Mouse (Mus musculus): ENCODE measurements around the gene Gusb. TPM values are rescaled to one million over a fixed set of nuclear protein-coding genes. Genes with fewer than 3 reads are reported as not detected.
"Not testable (repeated sequence)": the region's sequence is repeated elsewhere in the genome, so short reads cannot be mapped to it uniquely, and the experiment has no call there.

Gene Gusb
- polyA plus RNA-seq, 1 experiment from 2014 or later, result 31.9 TPM

- Histone ChIP-seq H3K27ac (replicated peaks) (no peak overlapping the region), H3K4me2 (no peak overlapping the region), H3K9ac (no peak overlapping the region), H3K27me3 (no peaks in the 10 kb centered on the region), H3K36me3 (peaks cover 52% of the 10 kb centered on the region), H3K9me3 (no peaks in the 10 kb centered on the region), H3K4me1 (replicated peaks) (no peaks in the 10 kb centered on the region), H3K4me3 (no peak overlapping the region)
- 92% methylated on average over 4 of the region's 4 CpGs for WGBS
- no peak for ATAC-seq (ENCODE audit: low FRiP score, low read depth)
Observed at GRCm38 (mm10) chr5:130040797-130041196, 37.9 kb upstream of the Gusb start.

GRCm38 (mm10) chr5:130037752-130038455, 35.1 kb upstream of the Gusb start:
- Histone ChIP-seq H3K4me3 (no peak overlapping the region), H3K9me3 (no peaks in the 10 kb centered on the region), H3K4me2 (no peak overlapping the region), H3K27me3 (no peaks in the 10 kb centered on the region), H3K4me1 (replicated peaks) (no peaks in the 10 kb centered on the region), H3K9ac (no peak overlapping the region), H3K36me3 (peaks cover 46% of the 10 kb centered on the region), H3K27ac (replicated peaks) (no peak overlapping the region)
- WGBS, result 68% methylated on average over 19 of the region's 19 CpGs
- ATAC-seq (ENCODE audit: low FRiP score, low read depth), result no peak

GRCm38 (mm10) chr5:130036300-130036699, 33.5 kb upstream of the Gusb start:
- H3K36me3 ChIP-seq, result peaks cover 30% of the 10 kb centered on the region
- H3K4me3 ChIP-seq; H3K27ac ChIP-seq (replicated peaks); ATAC-seq (ENCODE audit: low FRiP score, low read depth); H3K27me3 ChIP-seq; H3K9me3 ChIP-seq; H3K4me2 ChIP-seq; H3K9ac ChIP-seq; H3K4me1 ChIP-seq (replicated peaks): not testable (repeated sequence)
- 73% methylated on average over 2 of the region's 2 CpGs for WGBS

- H3K27ac ChIP-seq (replicated peaks), result no peak overlapping the region
- H3K36me3 ChIP-seq, result peaks cover 12% of the 10 kb centered on the region; the same call in 1 of the 2 replicates
- no peaks in the 10 kb centered on the region for H3K27me3 ChIP-seq
- ATAC-seq (ENCODE audit: low FRiP score, low read depth), result no peak
- 87% methylated on average over 2 of the region's 2 CpGs for WGBS
- H3K4me2 ChIP-seq, result no peak overlapping the region
- H3K9me3 ChIP-seq, result no peaks in the 10 kb centered on the region
- peaks cover 10% of the 10 kb centered on the region for H3K4me1 ChIP-seq (replicated peaks)
- no peak overlapping the region for H3K9ac ChIP-seq
- no peak overlapping the region for H3K4me3 ChIP-seq
Observed at GRCm38 (mm10) chr5:130033869-130034268, 31.0 kb upstream of the Gusb start.

GRCm38 (mm10) chr5:130031410-130032390, 28.9 kb upstream of the Gusb start:
- WGBS, result 93% methylated on average over 19 of the region's 19 CpGs
- no peak for ATAC-seq (ENCODE audit: low FRiP score, low read depth)
- Histone ChIP-seq H3K4me3 (no peak overlapping the region), H3K27me3 (no peaks in the 10 kb centered on the region), H3K36me3 (peaks cover 8% of the 10 kb centered on the region; the same call in 1 of the 2 replicates), H3K4me2 (no peak overlapping the region), H3K4me1 (replicated peaks) (peaks cover 10% of the 10 kb centered on the region), H3K9me3 (no peaks in the 10 kb centered on the region), H3K27ac (replicated peaks) (no peak overlapping the region), H3K9ac (no peak overlapping the region)

- H3K9me3 ChIP-seq, result no peaks in the 10 kb centered on the region
- H3K4me2 ChIP-seq, result peak within 1 kb of the TSS; percentile 59
- peaks cover 12% of the 10 kb centered on the region for H3K4me1 ChIP-seq (replicated peaks)
- H3K27me3 ChIP-seq, result no peaks in the 10 kb centered on the region
- WGBS, result 1% methylated on average over 51 of the region's 51 CpGs
- peak within 1 kb of the TSS; percentile 94 for H3K27ac ChIP-seq (replicated peaks)
- peak within 1 kb of the TSS; percentile 71 for H3K4me3 ChIP-seq
- ATAC-seq (ENCODE audit: low FRiP score, low read depth), result peak; percentile 88
- H3K36me3 ChIP-seq, result no peaks in the 10 kb centered on the region
- peak within 1 kb of the TSS; percentile 68 for H3K9ac ChIP-seq
Observed at GRCm38 (mm10) chr5:130029142-130029897, 26.5 kb upstream of the Gusb start, which contains the start of the genes Asl and Crcp. Gene Asl (minus strand): TSS chr5:130029247. Gene Crcp (plus strand): TSS chr5:130029290.

GRCm38 (mm10) chr5:130027696-130028095, 24.8 kb upstream of the Gusb start:
- WGBS, result 83% methylated on average over 7 of the region's 7 CpGs
- H3K9ac ChIP-seq, result no peak overlapping the region
- ATAC-seq (ENCODE audit: low FRiP score, low read depth), result no peak
- no peaks in the 10 kb centered on the region for H3K36me3 ChIP-seq
- H3K4me1 ChIP-seq (replicated peaks), result peaks cover 27% of the 10 kb centered on the region
- H3K9me3 ChIP-seq, result no peaks in the 10 kb centered on the region
- no peak overlapping the region for H3K4me2 ChIP-seq
- H3K4me3 ChIP-seq, result no peak overlapping the region
- H3K27me3 ChIP-seq, result no peaks in the 10 kb centered on the region
- no peak overlapping the region for H3K27ac ChIP-seq (replicated peaks)

GRCm38 (mm10) chr5:130027134-130027533, 24.3 kb upstream of the Gusb start:
- Histone ChIP-seq H3K36me3 (no peaks in the 10 kb centered on the region), H3K9me3 (no peaks in the 10 kb centered on the region), H3K27me3 (no peaks in the 10 kb centered on the region), H3K4me2 (no peak overlapping the region), H3K27ac (replicated peaks) (no peak overlapping the region), H3K4me1 (replicated peaks) (peaks cover 27% of the 10 kb centered on the region), H3K9ac (no peak overlapping the region), H3K4me3 (no peak overlapping the region)
- ATAC-seq (ENCODE audit: low FRiP score, low read depth), result no peak
- whole genome bisulfite sequencing, result 76% methylated on average over 5 of the region's 5 CpGs

GRCm38 (mm10) chr5:130023767-130024539, 21.1 kb upstream of the Gusb start:
- H3K9ac ChIP-seq, result peak overlapping the region; percentile 68
- H3K36me3 ChIP-seq, result no peaks in the 10 kb centered on the region
- peak overlapping the region; percentile 98 for H3K4me2 ChIP-seq
- H3K4me1 ChIP-seq (replicated peaks), result peaks cover 18% of the 10 kb centered on the region; the same call in 1 of the 2 replicates
- WGBS, result under 1% methylated on average over 32 of the region's 32 CpGs
- no peaks in the 10 kb centered on the region for H3K9me3 ChIP-seq
- H3K27me3 ChIP-seq, result no peaks in the 10 kb centered on the region
- peak overlapping the region; percentile 68 for H3K4me3 ChIP-seq
- peak; percentile 87 for ATAC-seq (ENCODE audit: low FRiP score, low read depth)
- H3K27ac ChIP-seq (replicated peaks), result peak overlapping the region; percentile 84

- WGBS, result 40% methylated on average over 12 of the region's 12 CpGs
- peak overlapping the region; percentile 98 for H3K4me2 ChIP-seq
- no peak for ATAC-seq (ENCODE audit: low FRiP score, low read depth)
- no peak overlapping the region for H3K9ac ChIP-seq
- H3K9me3 ChIP-seq, result no peaks in the 10 kb centered on the region
- H3K36me3 ChIP-seq, result no peaks in the 10 kb centered on the region
- no peak overlapping the region for H3K27ac ChIP-seq (replicated peaks)
- H3K27me3 ChIP-seq, result no peaks in the 10 kb centered on the region
- peaks cover 18% of the 10 kb centered on the region; the same call in 1 of the 2 replicates for H3K4me1 ChIP-seq (replicated peaks)
- H3K4me3 ChIP-seq, result peak overlapping the region; percentile 68
Observed at GRCm38 (mm10) chr5:130023067-130023766, 20.4 kb upstream of the Gusb start.
